Mouse (Mus musculus) erythroblast, embryonic 14.5 days (primary cell): ENCODE data around the gene Lgals1.

Experiments used
- GATA1 ChIP-seq: IDR thresholded peaks from 2 replicates; pipeline ENCODE4 v1.6.1; 2012; ENCODE audit warnings: low read length, inconsistent platforms, mixed read lengths
- TAL1 ChIP-seq: IDR thresholded peaks from 3 replicates; pipeline ENCODE4 v1.6.1; 2012; ENCODE audit warnings: low read length, inconsistent platforms, mixed read lengths

- TF ChIP-seq GATA1: no peak
- no peak for TF ChIP-seq TAL1
Measured at GRCm38 (mm10) chr15:78899409-78899739, 27.2 kb upstream of the Lgals1 start, which contains the start of gene Gm49510.
